Mouse (Mus musculus): Measurements from ENCODE around the gene 2010111I01Rik. TPM values are rescaled to one million over a fixed set of nuclear protein-coding genes. Genes with fewer than 3 reads are reported as not detected.

2010111I01Rik gene
- total RNA-seq (2021), result 100 to 1,000 TPM in 1 of 2 experiments, 10 to 100 TPM in 1; 91.0 to 101 TPM
- polyA plus RNA-seq (2012; rRNA removed), result 84.6 and 126 TPM in 2 replicates
- long read RNA-seq, transcript 2010111I01Rik-224 (6 exons, 1,055 nt), result major isoform, 20 of 27 reads
- long read RNA-seq, partial matches to known transcripts, result 2 of 27 reads
- long read RNA-seq, other reads (novel, unspliced or antisense), result 2 of 27 reads

GRCm38 (mm10) chr13:62964640-62965311 lies at the start of gene 2010111I01Rik:
Gene 2010111I01Rik, plus strand, starts transcription at chr13:62964893.
- Histone ChIP-seq H3K79me2 (replicated peaks; ENCODE audit: control insufficient read depth, insufficient read depth, low read length) (no peaks in the 10 kb centered on the region), H3K9ac (ENCODE audit: low read depth, low read length) (peak within 1 kb of the TSS; percentile 52), H3K4me1 (ENCODE audit: control insufficient read depth, insufficient read depth, low read length) (no peaks in the 10 kb centered on the region; the same call in 1 of the 2 replicates), H3K27me3 (ENCODE audit: control insufficient read depth, insufficient read depth, low read length) (no peaks in the 10 kb centered on the region), H3K36me3 (ENCODE audit: control insufficient read depth, insufficient read depth, low read length) (no peaks in the 10 kb centered on the region), H3K4me3 (peak within 1 kb of the TSS; percentile 77), H3K27ac (peak within 1 kb of the TSS; percentile 72)
- peak; percentile 76 for TF ChIP-seq POLR2A (IDR thresholded peaks at IDR 0.05; ENCODE audit: insufficient read depth, low read depth, low read length)
- TF ChIP-seq EP300 (IDR thresholded peaks at IDR 0.05; ENCODE audit: insufficient read depth, low read depth, low read length), result peak; percentile 61; the same call in 1 of the 2 replicates
- TF ChIP-seq CTCF (IDR thresholded peaks at IDR 0.05), result peak; percentile 51
- WGBS, result 1% methylated on average over 41 of the region's 41 CpGs
- intact Hi-C loops (cut with DNase I), result loop anchor here (10.0 kb wide), 1 partner anchor 1190 kb away; the partner anchor contains the start of gene Zfp367
- peak; percentile 95 to 96 for DNase-seq

GRCm38 (mm10) chr13:62916675-62917074 lies 48.0 kb upstream of the 2010111I01Rik start:
- TF ChIP-seq CTCF (IDR thresholded peaks at IDR 0.05) (no peak), EP300 (IDR thresholded peaks at IDR 0.05; ENCODE audit: insufficient read depth, low read depth, low read length) (no peak), POLR2A (IDR thresholded peaks at IDR 0.05; ENCODE audit: insufficient read depth, low read depth, low read length) (no peak)
- no peak overlapping the region for H3K27ac ChIP-seq
- no peak overlapping the region for H3K4me3 ChIP-seq
- DNase-seq, result no peak
- no peaks in the 10 kb centered on the region; the same call in 1 of the 2 replicates for H3K36me3 ChIP-seq (ENCODE audit: control insufficient read depth, insufficient read depth, low read length)
- 47% methylated on average over 4 of the region's 4 CpGs for WGBS
- no peaks in the 10 kb centered on the region for H3K27me3 ChIP-seq (ENCODE audit: control insufficient read depth, insufficient read depth, low read length)
- H3K79me2 ChIP-seq (replicated peaks; ENCODE audit: control insufficient read depth, insufficient read depth, low read length), result no peaks in the 10 kb centered on the region
- no peaks in the 10 kb centered on the region for H3K4me1 ChIP-seq (ENCODE audit: control insufficient read depth, insufficient read depth, low read length)
- no peak overlapping the region for H3K9ac ChIP-seq (ENCODE audit: low read depth, low read length)
- intact Hi-C loops (cut with DNase I), result no loop called here

- Histone ChIP-seq H3K27me3 (ENCODE audit: control insufficient read depth, insufficient read depth, low read length) (no peaks in the 10 kb centered on the region), H3K79me2 (replicated peaks; ENCODE audit: control insufficient read depth, insufficient read depth, low read length) (no peaks in the 10 kb centered on the region), H3K4me1 (ENCODE audit: control insufficient read depth, insufficient read depth, low read length) (no peaks in the 10 kb centered on the region), H3K27ac (no peak overlapping the region), H3K4me3 (no peak overlapping the region), H3K9ac (ENCODE audit: low read depth, low read length) (no peak overlapping the region), H3K36me3 (ENCODE audit: control insufficient read depth, insufficient read depth, low read length) (no peaks in the 10 kb centered on the region; the same call in 1 of the 2 replicates)
- no peak for TF ChIP-seq EP300 (IDR thresholded peaks at IDR 0.05; ENCODE audit: insufficient read depth, low read depth, low read length)
- TF ChIP-seq POLR2A (IDR thresholded peaks at IDR 0.05; ENCODE audit: insufficient read depth, low read depth, low read length), result no peak
- 67% methylated on average over 1 of the region's 1 CpGs for WGBS
- intact Hi-C loops (cut with DNase I), result no loop called here
- DNase-seq, result no peak
These were observed 47.1 kb upstream of the 2010111I01Rik start for GRCm38 (mm10) chr13:62917416-62918110.

DNA sequence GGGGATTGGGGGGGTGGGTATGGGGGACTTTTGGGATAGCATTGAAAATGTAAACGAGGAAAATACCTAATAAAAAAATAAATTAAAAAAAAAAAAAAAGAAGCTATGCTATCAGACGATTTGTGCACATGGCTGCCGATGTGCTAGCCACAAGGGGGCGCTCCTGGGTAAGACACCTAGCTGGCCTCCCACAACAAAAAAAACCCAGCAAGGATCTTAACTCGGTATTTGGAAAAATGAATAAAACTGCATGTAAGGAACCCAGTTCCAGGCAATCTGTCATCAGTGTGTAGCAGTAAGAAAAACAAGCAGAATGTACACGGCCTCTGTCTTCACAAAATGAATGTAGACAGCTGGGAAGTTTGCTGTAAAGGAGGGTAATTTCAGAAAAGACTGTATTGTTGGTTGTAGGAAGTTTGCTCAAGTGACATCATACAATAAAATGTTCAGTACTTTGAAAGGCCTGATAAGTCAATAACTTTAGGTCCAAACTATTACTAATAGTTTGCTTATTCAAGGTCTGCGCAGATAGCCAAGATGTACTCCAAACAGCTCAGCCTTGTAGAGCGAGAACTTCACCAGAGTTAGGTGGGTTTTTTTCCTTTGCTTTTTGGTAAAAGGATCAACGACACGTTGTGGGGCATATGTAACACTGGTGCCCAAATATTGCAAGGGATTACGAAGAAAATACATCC lies 44.9 kb upstream of the 2010111I01Rik start:
- Histone ChIP-seq H3K27ac (no peak overlapping the region), H3K4me3 (no peak overlapping the region), H3K36me3 (ENCODE audit: control insufficient read depth, insufficient read depth, low read length) (no peaks in the 10 kb centered on the region; the same call in 1 of the 2 replicates), H3K79me2 (replicated peaks; ENCODE audit: control insufficient read depth, insufficient read depth, low read length) (no peaks in the 10 kb centered on the region), H3K4me1 (ENCODE audit: control insufficient read depth, insufficient read depth, low read length) (no peaks in the 10 kb centered on the region), H3K9ac (ENCODE audit: low read depth, low read length) (no peak overlapping the region), H3K27me3 (ENCODE audit: control insufficient read depth, insufficient read depth, low read length) (no peaks in the 10 kb centered on the region)
- TF ChIP-seq POLR2A (IDR thresholded peaks at IDR 0.05; ENCODE audit: insufficient read depth, low read depth, low read length), result no peak
- TF ChIP-seq CTCF (IDR thresholded peaks at IDR 0.05), result peak; percentile 79
- 0 out of 2 replicates have a peak, but pooled peaks have one; percentile 36 for TF ChIP-seq EP300 (IDR thresholded peaks at IDR 0.05; ENCODE audit: insufficient read depth, low read depth, low read length)
- intact Hi-C loops (cut with DNase I), result loop anchor here (1.0 to 10.0 kb wide), 4 partner anchors 127 to 437 kb away; no protein-coding TSS in a partner anchor
- DNase-seq, result peak; percentile 66 to 81
- 34% methylated on average over 11 of the region's 11 CpGs for WGBS

DNA sequence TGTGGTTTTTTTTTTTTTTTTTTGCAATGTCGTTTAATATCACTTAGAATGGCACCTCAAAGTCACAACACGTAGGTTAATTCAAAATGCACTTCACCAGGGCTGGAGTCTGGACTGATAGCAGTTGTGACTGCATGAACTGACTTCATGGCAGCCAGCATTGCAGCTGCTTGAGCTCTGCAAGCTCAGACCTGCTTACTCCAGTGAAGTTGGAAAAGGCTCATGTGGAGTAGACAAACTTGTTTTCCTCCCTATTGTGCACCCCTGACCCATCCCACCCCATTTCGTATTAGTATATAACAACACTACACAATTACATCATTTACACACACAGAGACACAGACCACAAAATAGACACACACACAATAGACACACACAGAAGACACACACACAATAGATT lies 42.0 kb upstream of the 2010111I01Rik start:
- Histone ChIP-seq H3K79me2 (replicated peaks; ENCODE audit: control insufficient read depth, insufficient read depth, low read length) (no peaks in the 10 kb centered on the region), H3K4me3 (no peak overlapping the region), H3K4me1 (ENCODE audit: control insufficient read depth, insufficient read depth, low read length) (0 out of 2 replicates have a peak, but pooled peaks cover 1% of the 10 kb centered on the region), H3K27me3 (ENCODE audit: control insufficient read depth, insufficient read depth, low read length) (no peaks in the 10 kb centered on the region), H3K9ac (ENCODE audit: low read depth, low read length) (no peak overlapping the region), H3K27ac (no peak overlapping the region), H3K36me3 (ENCODE audit: control insufficient read depth, insufficient read depth, low read length) (no peaks in the 10 kb centered on the region; the same call in 1 of the 2 replicates)
- TF ChIP-seq EP300 (IDR thresholded peaks at IDR 0.05; ENCODE audit: insufficient read depth, low read depth, low read length) (no peak), POLR2A (IDR thresholded peaks at IDR 0.05; ENCODE audit: insufficient read depth, low read depth, low read length) (no peak), CTCF (IDR thresholded peaks at IDR 0.05) (no peak)
- intact Hi-C loops (cut with DNase I), result loop anchor here (10.0 kb wide), 1 partner anchor 272 kb away; no protein-coding TSS in a partner anchor
- DNase-seq, result no peak
- WGBS, result 69% methylated on average over 3 of the region's 3 CpGs

All from heart, adult 2 months (tissue).